Mouse (Mus musculus) layer of hippocampus, adult 8-10 months (tissue): ENCODE measurements around the gene Gng10. TPM values are rescaled to one million over a fixed set of nuclear protein-coding genes. Genes with fewer than 3 reads are reported as not detected.

Experiments used
- DNase-seq, 2 experiments: peaks; one replicate each; pipeline ENCODE4 v3.0.0; 2022; ENCODE audit warnings: low spot score in 2 of 2
- total RNA-seq, 4 experiments: library from RNA; stranded (reverse); gene quantifications; 2 replicates each; pipeline ENCODE4 v1.2.4; 2022

Gng10 gene
- total RNA-seq, 4 experiments from 2014 or later: 85.8 to 90.6 (median 88.2) TPM

DNA sequence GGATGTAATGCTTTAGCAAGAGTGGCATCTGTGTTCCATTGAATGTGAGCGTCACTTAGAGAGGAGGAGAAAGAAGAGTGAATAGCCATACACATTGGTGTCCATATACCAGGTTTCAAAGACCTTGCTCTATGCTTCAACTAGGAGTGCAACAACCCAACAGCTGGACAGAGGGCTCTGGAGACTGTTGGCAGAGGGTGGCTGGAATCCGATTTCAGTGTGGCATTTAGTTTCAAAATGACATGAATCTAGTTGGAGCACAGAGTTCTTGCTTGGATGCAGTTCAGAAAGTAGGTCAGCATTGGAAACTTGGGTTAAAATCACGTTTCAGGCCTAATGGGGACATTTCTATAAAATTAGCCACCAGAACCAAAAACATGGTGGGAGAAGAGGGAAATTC, 19.7 kb upstream of the Gng10 start:
- no peak for DNase-seq

- DNase-seq: no peak
Observed at GRCm38 (mm10) chr4:59016922-59017321, 18.0 kb upstream of the Gng10 start.

GRCm38 (mm10) chr4:59034325-59034917, 467 bp upstream of the Gng10 start:
- DNase-seq: no peak

GRCm38 (mm10) chr4:59035786-59036350, 980 bp downstream of the Gng10 start:
- peak in 1 of 2 experiments; percentile 11 for DNase-seq

- DNase-seq: peak; percentile 46 to 74
Observed at GRCm38 (mm10) chr4:59036490-59037127, 1.7 kb downstream of the Gng10 start.

- DNase-seq: no peak
Observed at GRCm38 (mm10) chr4:59037525-59037924, 2.6 kb downstream of the Gng10 start.

- DNase-seq: no peak
Observed at GRCm38 (mm10) chr4:59040397-59041287, 5.8 kb downstream of the Gng10 start.

- DNase-seq: no peak
Observed at GRCm38 (mm10) chr4:59043074-59043473, 8.2 kb downstream of the Gng10 start.

DNA sequence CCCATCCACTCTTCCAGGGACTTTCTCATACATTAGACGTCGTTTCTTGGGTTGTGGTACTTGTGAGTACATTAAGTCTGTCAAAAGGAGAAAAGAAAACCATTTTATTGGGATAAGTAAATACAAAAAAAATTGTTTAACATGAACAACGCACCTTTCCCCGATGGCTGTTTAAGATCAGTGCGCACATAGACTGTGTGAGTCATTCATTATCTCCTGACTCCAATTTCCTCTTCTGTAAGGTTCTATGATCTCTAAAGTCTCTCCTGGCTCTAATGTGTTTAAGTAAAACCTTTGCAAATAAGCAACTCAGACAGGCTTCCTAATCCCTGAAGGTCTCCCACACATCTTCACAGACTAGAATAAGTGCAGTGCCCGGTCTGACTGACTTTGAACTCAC, 9.0 kb downstream of the Gng10 start:
- no peak for DNase-seq

GRCm38 (mm10) chr4:59047222-59047621, 12.3 kb downstream of the Gng10 start:
- DNase-seq: no peak

- DNase-seq: no peak
Observed at GRCm38 (mm10) chr4:59051081-59051480, 16.2 kb downstream of the Gng10 start.

- no peak for DNase-seq
Observed at GRCm38 (mm10) chr4:59057929-59058328, 23.0 kb downstream of the Gng10 start.

GRCm38 (mm10) chr4:59062526-59062925, 27.6 kb downstream of the Gng10 start:
- DNase-seq: no peak

- DNase-seq: no peak
Observed at GRCm38 (mm10) chr4:59069276-59069675, 34.4 kb downstream of the Gng10 start.

- DNase-seq: no peak
Observed at GRCm38 (mm10) chr4:59083430-59083829, 48.5 kb downstream of the Gng10 start.

DNA sequence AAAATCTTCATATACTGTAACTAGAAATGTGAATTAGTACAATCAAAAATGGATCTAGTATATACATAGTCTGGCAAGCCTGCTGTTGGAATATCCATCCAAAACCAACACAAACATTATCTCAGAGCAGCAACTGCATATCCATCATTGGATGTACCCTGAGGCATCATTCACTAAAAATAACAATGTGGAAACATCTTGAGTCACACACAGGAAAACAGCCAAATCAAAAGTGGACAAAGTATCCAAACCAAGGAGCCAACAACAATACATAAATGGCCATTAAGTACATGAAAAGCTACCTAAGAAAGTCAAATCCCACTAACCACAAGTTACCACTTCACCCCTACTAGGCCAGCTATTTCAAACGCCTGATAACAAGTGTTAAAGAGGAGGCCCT, 54.5 kb downstream of the Gng10 start:
- DNase-seq: no peak

Other genes starting within 250 kb of the Gng10 start
- under 1 TPM in 2 of 4 experiments, not detected in 2; 0.11 to 0.22 TPM for gene Olfr267, start 247.4 kb upstream of the Gng10 start, total RNA-seq
- 100 to 1,000 TPM; 118 to 183 (median 129) TPM for gene Ecpas, start 122.3 kb upstream of the Gng10 start, total RNA-seq
- 10 to 100 TPM; 56.0 to 63.3 (median 58.3) TPM for gene Zkscan16, start 91.5 kb upstream of the Gng10 start, total RNA-seq
- 1 to 10 TPM; 1.6 to 3.4 (median 3.1) TPM for gene Ptgr1, start 48.0 kb upstream of the Gng10 start, total RNA-seq
- 1 to 10 TPM; 5.5 to 8.9 (median 6.1) TPM for gene Dnajc25, start 40.0 kb upstream of the Gng10 start, total RNA-seq
- 1 to 10 TPM in 3 of 4 experiments, not detected in 1; 1.3 to 2.6 (median 1.5) TPM for gene Gm20503, start 31.9 kb upstream of the Gng10 start, total RNA-seq
- not detected for gene AI481877, start 103.9 kb downstream of the Gng10 start, total RNA-seq
- 10 to 100 TPM; 62.9 to 68.4 (median 66.4) TPM for gene Ugcg, start 154.2 kb downstream of the Gng10 start, total RNA-seq